Mouse (Mus musculus): ENCODE measurements at regions not wholly inside any gene's neighbourhood (a gene's known extent, or its start where the extent isn't known, plus 50 kb on each side); places are given as distances from the start of the nearest gene placed in this dataset.
"Not testable (repeated sequence)": the region's sequence is repeated elsewhere in the genome, so short reads cannot be mapped to it uniquely, and the experiment has no call there.

DNA sequence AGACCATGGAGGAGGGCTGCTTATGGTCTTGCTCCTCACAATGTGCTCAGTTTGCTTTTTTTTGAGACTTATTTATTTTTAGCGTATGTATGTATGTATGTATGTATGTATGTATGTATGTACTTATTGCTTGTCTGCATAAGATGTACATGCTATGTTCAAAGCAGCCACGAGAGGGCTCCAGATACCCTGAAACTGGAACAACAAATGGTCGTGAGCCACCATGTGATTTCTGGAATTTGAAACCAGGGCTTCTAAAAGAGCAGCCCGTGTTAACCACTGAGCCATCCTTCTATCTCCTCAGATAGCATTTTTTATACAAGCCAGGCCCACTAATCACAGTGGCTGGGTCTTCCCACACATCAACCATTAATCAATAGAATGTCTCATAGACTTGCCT lies 611.2 kb downstream of the 5730507C01Rik start:
- no peak for DNase-seq

DNA sequence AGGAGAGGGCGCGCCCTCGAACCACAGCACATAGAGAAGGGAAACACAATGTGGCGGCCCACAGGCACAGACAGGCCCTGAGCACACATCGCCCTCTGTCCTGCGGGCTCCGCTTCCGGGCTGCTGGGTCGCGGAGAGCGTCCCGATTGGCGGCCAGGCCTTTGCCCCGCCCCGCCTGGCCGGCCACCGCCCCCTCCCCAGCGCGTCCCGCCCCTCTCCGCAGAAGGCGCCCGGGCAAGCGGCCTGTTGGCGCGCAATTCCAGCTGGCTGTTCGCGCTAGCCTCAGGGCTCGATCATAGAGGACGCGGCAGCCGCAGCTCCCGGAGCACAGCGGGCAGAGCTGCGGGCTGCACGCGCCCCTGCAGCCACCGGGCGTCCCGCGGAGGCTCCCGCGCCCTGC lies 661.3 kb downstream of the 5730507C01Rik start:
- peak; percentile 4 for DNase-seq

DNA sequence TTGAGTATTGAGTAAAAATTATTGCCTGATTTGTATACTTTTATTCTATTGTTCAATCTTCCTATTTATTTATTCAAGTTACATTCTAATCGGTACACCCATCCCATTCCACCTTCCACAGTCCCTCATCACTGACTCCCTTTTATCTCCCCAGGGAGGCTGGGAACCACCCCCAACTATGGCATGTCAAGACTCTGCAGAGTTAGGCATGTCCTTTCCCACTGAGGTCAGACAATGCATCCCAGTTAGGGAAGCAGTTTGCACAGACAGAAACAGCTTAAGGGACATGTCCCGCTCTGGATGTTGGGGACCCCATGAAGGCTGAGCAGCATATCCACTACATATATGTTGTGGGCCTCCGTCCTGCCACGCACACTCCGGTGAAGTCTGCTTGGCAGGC lies 678.1 kb downstream of the 5730507C01Rik start:
- no peak for DNase-seq

DNA sequence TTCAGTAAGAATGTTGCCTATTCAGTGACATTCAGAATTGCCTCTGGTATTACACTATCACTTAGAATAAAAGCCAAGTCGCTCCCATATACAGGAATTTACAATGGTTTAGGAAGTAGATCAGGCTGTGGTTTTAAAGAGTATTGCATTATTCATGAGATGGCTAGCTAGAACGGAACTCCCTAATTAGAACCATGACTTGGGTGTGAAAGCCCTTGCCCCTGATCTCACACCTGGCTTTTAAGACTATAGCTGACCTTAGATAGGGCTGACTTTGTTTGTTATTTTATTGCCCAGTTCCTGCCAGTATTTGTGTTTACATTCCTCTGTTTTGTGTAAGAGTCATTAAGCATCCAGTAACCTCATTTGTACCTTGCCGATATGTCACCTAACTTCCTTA lies 678.7 kb downstream of the 5730507C01Rik start:
- not testable (repeated sequence) for DNase-seq

DNA sequence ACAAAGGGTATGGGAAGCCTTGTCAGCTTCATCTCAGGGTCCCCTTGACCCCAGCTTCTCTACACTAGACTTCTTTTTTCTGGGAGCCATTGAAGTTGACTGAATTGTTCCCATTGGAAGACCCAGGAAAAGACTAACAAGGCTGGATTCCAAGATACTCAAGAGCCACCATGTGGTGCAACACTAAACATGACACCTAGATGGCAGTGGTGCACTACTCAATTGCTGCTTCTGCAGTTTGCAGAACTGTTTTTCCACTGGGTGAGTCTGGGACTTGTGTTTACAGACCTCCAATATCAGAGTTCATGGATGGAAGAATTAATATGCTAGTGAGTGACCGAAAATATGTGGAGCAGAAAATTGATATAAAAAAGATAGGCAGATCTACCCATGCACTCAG lies 709.7 kb downstream of the 5730507C01Rik start:
- DNase-seq, result not testable (repeated sequence)

DNA sequence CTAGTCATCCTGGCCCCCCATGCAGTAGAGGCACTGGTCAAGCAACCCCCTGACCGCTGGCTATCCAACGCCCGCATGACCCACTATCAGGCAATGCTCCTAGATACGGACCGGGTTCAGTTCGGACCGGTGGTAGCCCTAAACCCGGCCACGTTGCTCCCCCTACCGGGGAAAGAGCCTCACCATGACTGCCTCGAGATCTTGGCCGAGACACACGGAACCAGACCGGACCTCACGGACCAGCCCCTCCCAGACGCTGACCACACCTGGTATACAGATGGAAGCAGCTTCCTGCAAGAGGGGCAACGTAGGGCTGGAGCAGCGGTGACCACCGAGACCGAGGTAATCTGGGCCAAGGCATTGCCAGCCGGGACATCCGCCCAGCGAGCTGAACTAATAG lies 707.6 kb upstream of the Gm21863 start:
- DNase-seq, result peak; percentile 10

DNA sequence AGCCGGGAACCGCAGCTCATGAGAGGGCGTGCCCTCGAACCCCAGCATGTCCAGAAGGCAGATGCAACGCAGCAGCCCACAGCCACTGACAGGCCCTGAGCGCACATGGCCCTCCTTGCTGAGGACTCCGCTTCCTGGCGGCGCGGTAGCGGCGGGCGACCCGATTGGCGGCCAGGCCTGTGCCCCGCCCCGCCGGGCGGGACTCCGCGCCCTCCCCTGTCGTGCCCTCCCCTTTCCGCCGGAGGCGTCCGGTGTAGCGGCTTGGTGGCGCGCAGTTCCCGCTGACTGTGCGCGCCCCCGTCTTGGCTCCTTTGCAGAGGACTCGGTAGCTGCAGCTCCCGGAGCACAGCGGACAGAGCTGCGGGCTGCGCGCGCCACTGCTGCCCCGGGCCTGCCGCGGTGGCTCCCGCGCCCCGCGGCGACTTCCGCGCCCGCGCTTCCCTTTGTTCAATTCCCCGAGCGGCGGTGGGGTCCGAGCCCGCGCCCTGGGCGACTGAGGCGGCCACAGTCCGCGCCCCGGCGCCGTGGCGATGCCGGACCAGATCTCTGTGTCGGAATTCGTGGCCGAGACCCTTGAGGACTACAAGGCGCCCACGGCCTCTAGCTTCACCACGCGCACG lies 665.9 kb upstream of the Gm21863 start:
- peak; percentile 58 for DNase-seq

DNA sequence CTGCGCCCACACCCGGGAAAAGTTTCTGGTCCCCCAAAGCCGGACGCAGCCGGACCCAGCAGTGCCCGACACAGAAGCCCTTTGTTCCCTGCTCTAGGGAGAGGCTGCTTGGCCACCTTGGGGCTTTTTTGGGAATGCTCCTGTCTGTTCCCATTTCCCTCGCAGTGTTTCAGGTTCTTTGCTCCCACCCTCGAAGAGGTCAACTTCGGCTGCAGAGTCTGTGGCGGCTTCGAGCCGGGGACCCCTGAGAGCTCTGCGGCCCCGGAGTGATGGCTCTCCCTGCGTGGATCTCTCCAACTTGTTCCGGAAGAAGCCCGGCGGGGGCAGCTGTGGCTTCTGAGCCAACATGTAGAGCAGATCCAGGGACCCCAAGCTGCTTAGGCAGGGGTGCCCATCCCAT lies 665.3 kb upstream of the Gm21863 start:
- DNase-seq, result peak; percentile 4

DNA sequence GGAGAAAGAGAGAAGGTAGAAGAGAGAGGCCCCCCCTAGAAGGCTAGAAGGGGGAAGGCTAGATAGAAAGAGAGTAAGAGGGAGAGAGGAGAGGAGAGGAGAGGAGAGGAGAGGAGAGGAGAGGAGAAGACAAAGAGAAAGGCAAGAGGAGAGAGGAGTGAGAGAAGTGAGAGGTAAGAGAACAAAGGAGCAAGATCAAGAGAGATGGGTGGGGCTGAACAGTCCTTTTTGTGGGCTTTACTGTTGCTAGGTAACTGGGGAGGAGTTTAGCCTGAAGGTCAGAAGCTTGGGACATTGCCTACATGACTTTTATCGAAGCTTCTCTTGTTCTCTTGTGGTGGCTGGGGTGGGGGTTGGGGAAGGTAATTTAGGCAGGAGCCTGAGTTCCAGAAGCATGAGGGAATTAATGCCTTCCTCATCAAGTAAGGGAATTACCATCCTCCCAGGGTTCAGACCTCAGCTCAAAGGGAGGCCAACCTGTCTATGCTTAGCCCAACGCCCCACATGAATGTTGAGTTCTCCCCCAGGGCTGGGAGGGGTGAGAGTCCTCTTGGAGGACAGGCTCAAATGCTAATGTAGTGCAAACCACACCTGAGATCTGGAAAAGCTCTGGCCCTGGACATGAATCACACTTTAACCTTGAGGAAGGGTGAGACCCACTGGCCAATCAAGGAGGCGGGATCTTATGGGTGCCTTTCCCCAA lies 662.1 kb upstream of the Gm21863 start:
- DNase-seq, result not testable (repeated sequence)
